Comparison of ENCODE assay signal across 25 mouse cellular contexts in the genomic region with DNA sequence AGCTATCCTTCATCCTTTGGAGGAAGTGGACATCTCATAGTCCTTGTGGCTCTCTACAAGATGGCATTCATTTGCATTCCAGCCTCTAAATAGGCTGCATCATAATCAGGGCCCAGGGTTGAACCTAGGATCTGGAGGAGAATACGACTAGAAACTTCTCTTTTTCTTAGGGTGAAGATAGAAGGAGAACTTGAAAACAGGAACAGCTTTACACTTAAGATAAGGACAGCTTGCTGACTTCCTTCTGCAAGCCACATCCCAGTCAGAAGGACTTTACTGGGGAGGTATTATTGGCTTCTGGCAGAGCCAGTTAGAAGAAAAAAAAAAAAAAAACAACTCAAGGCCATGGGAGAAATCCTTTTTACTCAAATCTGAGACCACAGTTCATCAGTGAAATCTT.
DNase-seq lines count a peak whose midpoint lies in the region; ATAC-seq and TF ChIP-seq lines count a peak whose summit lies in the region.
"Had no signal": no experiment of that assay in that cellular context is flagged by ENCODE, and none has a peak within 500 bp of the region (broad histone marks: within the 10 kb centered on the region; RNA-seq: fewer than 3 reads in every experiment).

No protein-coding gene starts in this region.

- TF ChIP-seq CTCF in liver, adult 2 months (IDR thresholded peaks at IDR 0.05; ENCODE audit: low read depth, low read length): no peak

- H3K79me2 ChIP-seq in liver, adult 2 months (ENCODE audit: control insufficient read depth, insufficient read depth, low read length): no peaks in the 10 kb centered on the region

- H3K9ac ChIP-seq in liver, adult 2 months (ENCODE audit: low read depth, low read length): no peak overlapping the region
- H3K9ac ChIP-seq in liver, embryonic 12.5 days: no peak overlapping the region
- H3K9ac ChIP-seq: forebrain, postnatal 0 days; hindbrain, embryonic 14.5 days; liver, postnatal 0 days; midbrain, embryonic 13.5 days; stomach, embryonic 15.5 days had no signal

- no peak for TF ChIP-seq POLR2A in liver, adult 2 months (IDR thresholded peaks at IDR 0.05; ENCODE audit: extremely low read depth, insufficient read depth, low read length)

- H3K36me3 ChIP-seq in liver, adult 2 months (ENCODE audit: control insufficient read depth, insufficient read depth, low read length): peaks cover 3% of the 10 kb centered on the region; the same call in 1 of the 2 replicates
- H3K36me3 ChIP-seq in liver, embryonic 12.5 days: no peaks in the 10 kb centered on the region
- H3K36me3 ChIP-seq: stomach, embryonic 15.5 days had no signal

- H3K4me1 ChIP-seq in liver, adult 2 months (ENCODE audit: control insufficient read depth, insufficient read depth, low read length): no peaks in the 10 kb centered on the region
- no peaks in the 10 kb centered on the region for H3K4me1 ChIP-seq in liver, embryonic 12.5 days
- H3K4me1 ChIP-seq: midbrain, embryonic 13.5 days; stomach, embryonic 15.5 days had no signal

- H3K9me3 ChIP-seq in liver, embryonic 12.5 days (replicated peaks): no peaks in the 10 kb centered on the region
- H3K9me3 ChIP-seq: midbrain, embryonic 13.5 days; stomach, embryonic 15.5 days had no signal

- H3K27me3 ChIP-seq in liver, adult 2 months (ENCODE audit: control insufficient read depth, insufficient read depth, low read length): no peaks in the 10 kb centered on the region
- H3K27me3 ChIP-seq in liver, embryonic 12.5 days (replicated peaks): no peaks in the 10 kb centered on the region
- H3K27me3 ChIP-seq: midbrain, embryonic 13.5 days; stomach, embryonic 15.5 days had no signal

- ATAC-seq in liver, embryonic 12.5 days: no peak
- peak; percentile 96 for ATAC-seq in common myeloid progenitor, adult 5-6 weeks (replicated peaks; ENCODE audit: low read depth, poor library complexity, severe bottlenecking)
- peak; percentile 91 for ATAC-seq in megakaryocyte progenitor cell, adult 5-6 weeks (replicated peaks; ENCODE audit: poor library complexity)
- ATAC-seq: forebrain, postnatal 0 days; inflammation-experienced regulatory T-cells, adult 6 months; liver, postnatal 0 days; lung, postnatal 0 days; midbrain, embryonic 13.5 days had no signal

- DNase-seq in heart, adult 8-10 months (ENCODE audit: low spot score): peak; percentile 38
- no peak for DNase-seq in heart, postnatal 36 days
- DNase-seq in liver, adult 2 months (ENCODE audit: extremely low read depth, low read depth, low spot score): peak; percentile 18
- no peak for DNase-seq in cerebellum, adult 9-11 months
- no peak for DNase-seq in adrenal gland, postnatal 14 days
- DNase-seq: B cell, adult 2 months; cerebellum, adult 11 months; cerebellum, postnatal 14 days; forebrain, postnatal 0 days; heart, postnatal 14 days; kidney, adult 8-10 months; kidney, postnatal 14 days; layer of hippocampus, postnatal 36 days; liver; liver, postnatal 0 days; thymus, adult 2 months had no signal

- no peak overlapping the region for H3K4me3 ChIP-seq in liver, adult 2 months (ENCODE audit: insufficient read depth, low read depth, low read length)
- no peak overlapping the region for H3K4me3 ChIP-seq in liver, embryonic 12.5 days
- H3K4me3 ChIP-seq: midbrain, embryonic 13.5 days; stomach, embryonic 15.5 days had no signal

- intact Hi-C loops in heart, postnatal 36 days (cut with DNase I): no loop called here

- no peak overlapping the region for H3K27ac ChIP-seq in liver, adult 2 months (replicated peaks; ENCODE audit: insufficient read depth, low read depth, low read length)
- H3K27ac ChIP-seq in liver, embryonic 12.5 days: no peak overlapping the region
- H3K27ac ChIP-seq: hindbrain, embryonic 14.5 days; midbrain, embryonic 13.5 days had no signal

- WGBS in liver, adult 2 months: 61% methylated on average over 1 of the region's 1 CpGs
- WGBS in liver, embryonic 12.5 days (ENCODE audit: insufficient replicate concordance): 13% methylated on average over 1 of the region's 1 CpGs

- H3K4me2 ChIP-seq in liver, embryonic 12.5 days: no peak overlapping the region
- H3K4me2 ChIP-seq: heart, embryonic 11.5 days; hindbrain, embryonic 14.5 days; midbrain, embryonic 13.5 days; stomach, embryonic 15.5 days had no signal

Comparison
In these comparisons a context has a peak if more than half of its experiments do, and no peak if none do; other contexts are left out.
1. DNase-seq: peak in heart, adult 8-10 months (single experiment) and liver, adult 2 months (single experiment); none in heart, postnatal 36 days (0 of 2), cerebellum, adult 9-11 months (single experiment) and adrenal gland, postnatal 14 days (single experiment).